Mouse (Mus musculus) embryonic facial prominence, embryonic 14.5 days (tissue): ENCODE measurements around the gene Enoph1. TPM values are rescaled to one million over a fixed set of nuclear protein-coding genes. Genes with fewer than 3 reads are reported as not detected.

ENCODE experiments used
- ATAC-seq: fragments of 200-750 bp; cut with Nextera tagmentation; 2 replicates; pipeline ENCODE4 v1.8.0; 2017; ENCODE audit warnings: low read depth, moderate number of reproducible peaks, moderate TSS enrichment
- DNase-seq: peaks from one replicate; pipeline ENCODE4 v3.0.0-alpha.2; 2015; ENCODE audit warnings: low spot score
- H3K27ac ChIP-seq: fragments of 300-500 bp; sonication (generic); replicated peaks from 2 replicates; pipeline ENCODE4 v1.5.1; 2014; ENCODE audit warnings: low read depth, mild to moderate bottlenecking, low read length, moderate library complexity
- H3K27me3 ChIP-seq: fragments of 300-500 bp; sonication (generic); replicated peaks from 2 replicates; pipeline ENCODE4 v1.6.1; 2014; ENCODE audit warnings: low read length; ENCODE audit not compliant: control insufficient read depth, insufficient read depth
- H3K36me3 ChIP-seq: fragments of 300-500 bp; sonication (generic); 2 replicates; pipeline ENCODE4 v1.6.1; 2014; ENCODE audit warnings: low read length, mixed read lengths; ENCODE audit not compliant: control insufficient read depth, insufficient read depth
- H3K4me1 ChIP-seq: fragments of 300-500 bp; sonication (generic); 2 replicates; pipeline ENCODE4 v1.6.1; 2014; ENCODE audit warnings: antibody characterized with exemption, low read length; ENCODE audit not compliant: control insufficient read depth, insufficient read depth
- H3K4me2 ChIP-seq: fragments of 300-500 bp; sonication (generic); 2 replicates; pipeline ENCODE4 v1.6.1; 2014; ENCODE audit warnings: low read depth, mild to moderate bottlenecking, low read length, moderate library complexity, mixed read lengths
- H3K4me3 ChIP-seq: fragments of 300-500 bp; sonication (generic); 2 replicates; pipeline ENCODE4 v1.5.1; 2014; ENCODE audit warnings: low read depth, mild to moderate bottlenecking, low read length
- H3K9ac ChIP-seq: fragments of 300-500 bp; sonication (generic); 2 replicates; pipeline ENCODE4 v1.6.1; 2014; ENCODE audit warnings: low read depth, mild to moderate bottlenecking, low read length, moderate library complexity, mixed read lengths
- H3K9me3 ChIP-seq: fragments of 300-500 bp; sonication (generic); 2 replicates; pipeline ENCODE4 v1.6.1; 2016; ENCODE audit warnings: low read length; ENCODE audit not compliant: control insufficient read depth
- WGBS: fragments of 180-500 bp; shearing (Covaris S2); extraction: QIAGEN DNeasy Blood & Tissue Kit; methylation state at CpG from one replicate; pipeline ENCODE4 v1.1.7; 2014; 5-methylcytosine and 5-hydroxymethylcytosine counted together
- polyA plus RNA-seq: library from polyadenylated mRNA; unstranded; fragments of >200 nt; fragmentation: Nextera tagmentation; extraction: Ambion mirVana; gene quantifications from 2 replicates; pipeline ENCODE4 v1.2.1, GENCODE M21; 2014

Enoph1 gene
- polyA plus RNA-seq, 1 experiment from 2014 or later = 37.2 TPM

- Histone ChIP-seq H3K4me1 (no peaks in the 10 kb centered on the region), H3K27ac (no peak overlapping the region), H3K4me3 (no peak overlapping the region), H3K36me3 (no peaks in the 10 kb centered on the region), H3K9me3 (no peaks in the 10 kb centered on the region), H3K4me2 (no peak overlapping the region), H3K27me3 (no peaks in the 10 kb centered on the region), H3K9ac (no peak overlapping the region)
- DNase-seq (no peak), ATAC-seq (no peak)
- WGBS = 78% methylated on average over 4 of the region's 4 CpGs
Measured at GRCm38 (mm10) chr5:100007040-100007375, 32.8 kb upstream of the Enoph1 start.

- H3K4me2 ChIP-seq = no peak overlapping the region
- WGBS = 56% methylated on average over 3 of the region's 3 CpGs
Measured at GRCm38 (mm10) chr5:100008485-100008884, 31.3 kb upstream of the Enoph1 start.

GRCm38 (mm10) chr5:100012599-100012998 lies 27.2 kb upstream of the Enoph1 start:
- no peak for ATAC-seq
- Histone ChIP-seq H3K36me3 (no peaks in the 10 kb centered on the region), H3K4me2 (no peak overlapping the region), H3K4me3 (no peak overlapping the region), H3K4me1 (no peaks in the 10 kb centered on the region), H3K27ac (no peak overlapping the region), H3K9ac (no peak overlapping the region), H3K9me3 (no peaks in the 10 kb centered on the region), H3K27me3 (no peaks in the 10 kb centered on the region)
- 73% methylated on average over 9 of the region's 9 CpGs for WGBS
- no peak for DNase-seq

More at GRCm38 (mm10) chr5:100008485-100008884, 31.3 kb upstream of the Enoph1 start:
- no peaks in the 10 kb centered on the region for H3K4me1 ChIP-seq
- H3K36me3 ChIP-seq = no peaks in the 10 kb centered on the region
- no peak for DNase-seq
- H3K4me3 ChIP-seq = no peak overlapping the region
- no peak overlapping the region for H3K9ac ChIP-seq
- H3K9me3 ChIP-seq = no peaks in the 10 kb centered on the region
- H3K27me3 ChIP-seq = no peaks in the 10 kb centered on the region
- no peak for ATAC-seq
- H3K27ac ChIP-seq = no peak overlapping the region

GRCm38 (mm10) chr5:100020089-100020488 lies 19.7 kb upstream of the Enoph1 start:
- DNase-seq (no peak), ATAC-seq (no peak)
- Histone ChIP-seq H3K9me3 (no peaks in the 10 kb centered on the region), H3K27me3 (no peaks in the 10 kb centered on the region), H3K4me1 (no peaks in the 10 kb centered on the region), H3K9ac (no peak overlapping the region), H3K4me2 (no peak overlapping the region), H3K4me3 (no peak overlapping the region), H3K36me3 (no peaks in the 10 kb centered on the region), H3K27ac (no peak overlapping the region)

GRCm38 (mm10) chr5:100024403-100024802 lies 15.4 kb upstream of the Enoph1 start:
- Histone ChIP-seq H3K27ac (no peak overlapping the region), H3K27me3 (no peaks in the 10 kb centered on the region), H3K36me3 (no peaks in the 10 kb centered on the region), H3K9me3 (no peaks in the 10 kb centered on the region), H3K4me1 (no peaks in the 10 kb centered on the region), H3K4me2 (no peak overlapping the region), H3K9ac (no peak overlapping the region), H3K4me3 (no peak overlapping the region)
- DNase-seq (no peak), ATAC-seq (no peak)
- WGBS = 69% methylated on average over 5 of the region's 5 CpGs

- H3K27me3 ChIP-seq = no peaks in the 10 kb centered on the region
- no peaks in the 10 kb centered on the region for H3K9me3 ChIP-seq
- DNase-seq (no peak), ATAC-seq (no peak)
- WGBS = 78% methylated on average over 1 of the region's 1 CpGs
- H3K4me3 ChIP-seq = no peak overlapping the region
- no peak overlapping the region for H3K4me2 ChIP-seq
- 0 out of 2 replicates have a peak, but pooled peaks cover under 1% of the 10 kb centered on the region for H3K4me1 ChIP-seq
- H3K36me3 ChIP-seq = no peaks in the 10 kb centered on the region
- no peak overlapping the region for H3K9ac ChIP-seq
- H3K27ac ChIP-seq = no peak overlapping the region
Measured at GRCm38 (mm10) chr5:100024868-100025267, 14.9 kb upstream of the Enoph1 start.

GRCm38 (mm10) chr5:100030069-100030468 lies 9.7 kb upstream of the Enoph1 start:
- Histone ChIP-seq H3K4me3 (no peak overlapping the region), H3K36me3 (peaks cover 37% of the 10 kb centered on the region), H3K9ac (no peak overlapping the region), H3K27ac (peak overlapping the region; percentile 56; the same call in 1 of the 2 replicates), H3K4me1 (peaks cover 6% of the 10 kb centered on the region), H3K4me2 (no peak overlapping the region), H3K27me3 (no peaks in the 10 kb centered on the region), H3K9me3 (no peaks in the 10 kb centered on the region)
- DNase-seq = peak; percentile 95
- peak; percentile 82 for ATAC-seq
- 8% methylated on average over 6 of the region's 6 CpGs for WGBS

GRCm38 (mm10) chr5:100032107-100032506 lies 7.7 kb upstream of the Enoph1 start:
- Histone ChIP-seq H3K9me3 (no peaks in the 10 kb centered on the region), H3K27ac (no peak overlapping the region), H3K4me3 (no peak overlapping the region), H3K27me3 (no peaks in the 10 kb centered on the region), H3K9ac (no peak overlapping the region), H3K4me2 (no peak overlapping the region), H3K4me1 (peaks cover 10% of the 10 kb centered on the region), H3K36me3 (peaks cover 56% of the 10 kb centered on the region)
- DNase-seq (no peak), ATAC-seq (no peak)
- 89% methylated on average over 2 of the region's 2 CpGs for WGBS

GRCm38 (mm10) chr5:100032646-100033045 lies 7.1 kb upstream of the Enoph1 start:
- no peak for DNase-seq
- ATAC-seq = no peak

More at GRCm38 (mm10) chr5:100032646-100033045, 7.1 kb upstream of the Enoph1 start:
- Histone ChIP-seq H3K27ac (no peak overlapping the region), H3K9me3 (no peaks in the 10 kb centered on the region), H3K4me1 (peaks cover 10% of the 10 kb centered on the region), H3K36me3 (peaks cover 61% of the 10 kb centered on the region), H3K9ac (no peak overlapping the region), H3K4me2 (no peak overlapping the region), H3K4me3 (no peak overlapping the region), H3K27me3 (no peaks in the 10 kb centered on the region)
- 68% methylated on average over 3 of the region's 3 CpGs for WGBS
